ENCODE assay signal across 8 mouse cellular contexts in the genomic region with DNA sequence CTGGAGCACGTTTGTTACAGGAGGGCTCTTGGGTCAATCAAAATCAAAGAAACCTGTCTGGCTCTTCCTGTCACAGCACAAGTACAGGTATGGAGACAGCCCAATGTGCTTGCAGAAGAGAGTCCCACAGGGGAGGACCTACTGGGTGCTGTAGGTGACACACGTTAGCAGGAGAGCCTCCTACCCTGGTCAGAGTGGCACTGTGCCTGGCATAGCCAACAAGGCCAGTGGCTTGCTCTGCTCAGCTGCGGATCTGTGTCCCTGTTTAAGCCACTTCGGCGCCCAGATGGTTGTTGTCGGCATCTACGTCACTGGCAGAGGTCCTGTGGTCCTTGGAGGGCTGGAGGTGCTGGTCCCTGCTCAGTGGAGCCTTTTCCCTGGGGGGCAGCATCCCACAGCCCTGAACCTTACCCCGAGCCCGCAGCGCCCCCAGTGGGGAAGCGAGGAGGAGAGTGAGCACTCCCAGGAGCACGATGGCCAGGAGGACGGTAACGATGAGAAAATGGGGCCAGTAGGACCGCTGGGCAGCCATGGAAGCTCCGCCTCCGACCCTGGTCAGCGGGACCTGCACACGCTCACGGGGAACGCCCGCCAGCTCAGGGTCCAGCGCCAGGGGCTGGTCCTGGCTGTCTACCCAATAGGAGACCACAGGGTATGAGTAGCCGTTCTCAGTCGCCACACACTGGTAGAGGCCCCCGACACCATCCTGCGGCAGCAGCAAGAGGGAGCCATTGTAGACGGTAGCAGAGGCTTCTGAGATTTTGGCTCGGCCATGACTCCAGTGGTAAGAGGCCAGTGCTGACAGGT. TPM values are rescaled to one million over a fixed set of nuclear protein-coding genes. Genes with fewer than 3 reads are reported as not detected.
DNase-seq lines count a peak whose midpoint lies in the region; ATAC-seq and TF ChIP-seq lines count a peak whose summit lies in the region.

No protein-coding gene starts in this region.

- no peaks in the 10 kb centered on the region for H3K9me3 ChIP-seq in forebrain, embryonic 11.5 days (ENCODE audit: control insufficient read depth, low read length)
- no peaks in the 10 kb centered on the region for H3K9me3 ChIP-seq in stomach, postnatal 0 days (ENCODE audit: control insufficient read depth, low read length)

- no peak for TF ChIP-seq EP300 in stomach, postnatal 0 days (optimal IDR thresholded peaks at IDR 0.05)

- H3K27me3 ChIP-seq in kidney, adult 2 months (replicated peaks; ENCODE audit: control insufficient read depth, insufficient read depth, low read length), result no peaks in the 10 kb centered on the region
- no peaks in the 10 kb centered on the region for H3K27me3 ChIP-seq in forebrain, embryonic 11.5 days (ENCODE audit: control insufficient read depth, insufficient read depth, low read length)
- H3K27me3 ChIP-seq in stomach, postnatal 0 days (ENCODE audit: control insufficient read depth, insufficient read depth, low read length), result no peaks in the 10 kb centered on the region

- intact Hi-C loops in heart, postnatal 14 days (cut with DNase I), result no loop called here

- whole genome bisulfite sequencing in kidney, adult 2 months, result 20% methylated on average over 29 of the region's 29 CpGs
- WGBS in forebrain, embryonic 11.5 days, result 12% methylated on average over 29 of the region's 29 CpGs
- WGBS in stomach, postnatal 0 days, result 25% methylated on average over 29 of the region's 29 CpGs

- peaks cover 32% of the 10 kb centered on the region for H3K4me1 ChIP-seq in kidney, adult 2 months (ENCODE audit: control insufficient read depth, insufficient read depth, low read length)
- peaks cover 9% of the 10 kb centered on the region; the same call in 1 of the 2 replicates for H3K4me1 ChIP-seq in forebrain, embryonic 11.5 days (replicated peaks; ENCODE audit: control insufficient read depth, insufficient read depth, low read length)
- H3K4me1 ChIP-seq in stomach, postnatal 0 days (replicated peaks; ENCODE audit: control insufficient read depth, insufficient read depth), result peaks cover 4% of the 10 kb centered on the region; the same call in 1 of the 2 replicates

- H3K27ac ChIP-seq in kidney, adult 2 months (ENCODE audit: insufficient read depth, low read depth, low read length), result no peak overlapping the region; the same call in 1 of the 2 replicates
- H3K27ac ChIP-seq in forebrain, embryonic 11.5 days (ENCODE audit: low read depth, low read length), result no peak overlapping the region
- no peak overlapping the region for H3K27ac ChIP-seq in stomach, postnatal 0 days (replicated peaks)

- 0 out of 2 replicates have a peak overlapping the region, but pooled peaks have one; percentile 4 for H3K4me3 ChIP-seq in kidney, adult 2 months (ENCODE audit: insufficient read depth, low read depth, low read length)
- H3K4me3 ChIP-seq in forebrain, embryonic 11.5 days (ENCODE audit: low read depth, low read length), result peak overlapping the region; percentile 30
- peak overlapping the region; percentile 10 for H3K4me3 ChIP-seq in stomach, postnatal 0 days (ENCODE audit: low read depth, low read length)

- peak; percentile 38; the same call in 1 of the 2 replicates for TF ChIP-seq CTCF in kidney, adult 2 months (conservative IDR thresholded peaks at IDR 0.05; ENCODE audit: insufficient read depth, insufficient read length, low read depth, low read length)
- peak; percentile 62 for TF ChIP-seq CTCF in stomach, postnatal 0 days (IDR thresholded peaks at IDR 0.05; ENCODE audit: low read depth)

- TF ChIP-seq POLR2A in kidney, adult 2 months (IDR thresholded peaks at IDR 0.05; ENCODE audit: low read depth, low read length), result no peak

- peak overlapping the region; percentile 48 for H3K9ac ChIP-seq in forebrain, embryonic 11.5 days (ENCODE audit: low read length)
- H3K9ac ChIP-seq in stomach, postnatal 0 days (ENCODE audit: low read length), result peak overlapping the region; percentile 53

- H3K4me2 ChIP-seq in forebrain, embryonic 11.5 days (ENCODE audit: low read depth, low read length, severe bottlenecking), result peak overlapping the region; percentile 53
- H3K4me2 ChIP-seq in stomach, postnatal 0 days (replicated peaks; ENCODE audit: low read depth), result peak overlapping the region; percentile 51

- H3K36me3 ChIP-seq in kidney, adult 2 months (ENCODE audit: control insufficient read depth, insufficient read depth, low read length), result no peaks in the 10 kb centered on the region; the same call in 1 of the 2 replicates
- H3K36me3 ChIP-seq in forebrain, embryonic 11.5 days (ENCODE audit: control insufficient read depth, insufficient read depth, low read length), result no peaks in the 10 kb centered on the region
- H3K36me3 ChIP-seq in stomach, postnatal 0 days (ENCODE audit: control insufficient read depth, insufficient read depth, low read length), result peaks cover 3% of the 10 kb centered on the region; the same call in 1 of the 2 replicates

- peak; percentile 39 for DNase-seq in kidney, adult 2 months
- DNase-seq in kidney, adult 18-20 months, result no peak
- peak; percentile 85 for DNase-seq in cerebellum, adult 11-12 months
- DNase-seq in forebrain, embryonic 11.5 days (ENCODE audit: low spot score), result peak; percentile 86
- DNase-seq in heart, postnatal 14 days, result peak; percentile 49 to 63
- DNase-seq in layer of hippocampus, postnatal 36 days, result peak; percentile 51 to 54
- peak; percentile 54 for DNase-seq in stomach, postnatal 0 days (ENCODE audit: low spot score)

- ATAC-seq in forebrain, embryonic 11.5 days (replicated peaks; ENCODE audit: low FRiP score), result peak; percentile 88
- peak; percentile 80 for ATAC-seq in megakaryocyte progenitor cell, adult 5-6 weeks (replicated peaks; ENCODE audit: poor library complexity)
- ATAC-seq in stomach, postnatal 0 days (ENCODE audit: low FRiP score, low TSS enrichment), result peak; percentile 65

RNA-seq across cellular contexts. Expression of a gene that starts 11.7 kb away (rescaled TPM):
- 38.3 and 42.7 TPM in 2 replicates for polyA plus RNA-seq in kidney, adult 2 months (2012; rRNA removed)
- polyA plus RNA-seq in forebrain, embryonic 11.5 days (2014; fragmentation: Nextera tagmentation; extraction: Ambion mirVana), result 22.6 and 23.1 TPM in 2 replicates
- 10 to 100 TPM; 13.1 to 14.2 TPM for total RNA-seq in heart, postnatal 14 days (2021)
- 10 to 100 TPM; 68.6 to 69.1 TPM for total RNA-seq in layer of hippocampus, postnatal 36 days (2021)
- 10.3 and 11.1 TPM in 2 replicates for total RNA-seq in megakaryocyte progenitor cell, adult 5-6 weeks (2015)
- 16.2 and 17.9 TPM in 2 replicates for total RNA-seq in megakaryocyte progenitor cell, adult 5-6 weeks (2017)
- polyA plus RNA-seq in stomach, postnatal 0 days (2015; fragmentation: Nextera tagmentation; extraction: Ambion mirVana), result 9.7 and 9.8 TPM in 2 replicates

RNA-seq across cellular contexts. Expression of a gene that starts 24.4 kb away (rescaled TPM):
- polyA plus RNA-seq in kidney, adult 2 months (2012; rRNA removed), result 176 and 197 TPM in 2 replicates
- polyA plus RNA-seq in forebrain, embryonic 11.5 days (2014; fragmentation: Nextera tagmentation; extraction: Ambion mirVana), result 9.3 and 10.3 TPM in 2 replicates
- total RNA-seq in heart, postnatal 14 days (2021), result 1 to 10 TPM; 2.3 to 2.6 TPM
- 10 to 100 TPM; 34.1 to 36.8 TPM for total RNA-seq in layer of hippocampus, postnatal 36 days (2021)
- 32.7 and 43.1 TPM in 2 replicates for total RNA-seq in megakaryocyte progenitor cell, adult 5-6 weeks (2015)
- 25.9 and 39.4 TPM in 2 replicates for total RNA-seq in megakaryocyte progenitor cell, adult 5-6 weeks (2017)
- 27.9 and 32.7 TPM in 2 replicates for polyA plus RNA-seq in stomach, postnatal 0 days (2015; fragmentation: Nextera tagmentation; extraction: Ambion mirVana)

RNA-seq across cellular contexts. Expression of a gene that starts 26.5 kb away (rescaled TPM):
- 33.9 and 34.4 TPM in 2 replicates for polyA plus RNA-seq in kidney, adult 2 months (2012; rRNA removed)
- 141 and 158 TPM in 2 replicates for polyA plus RNA-seq in forebrain, embryonic 11.5 days (2014; fragmentation: Nextera tagmentation; extraction: Ambion mirVana)
- total RNA-seq in heart, postnatal 14 days (2021), result 10 to 100 TPM; 23.9 to 25.0 TPM
- 1 to 10 TPM; 5.3 to 6.3 TPM for total RNA-seq in layer of hippocampus, postnatal 36 days (2021)
- total RNA-seq in megakaryocyte progenitor cell, adult 5-6 weeks (2015), result 161 and 165 TPM in 2 replicates
- total RNA-seq in megakaryocyte progenitor cell, adult 5-6 weeks (2017), result 121 and 129 TPM in 2 replicates
- 55.6 and 58.1 TPM in 2 replicates for polyA plus RNA-seq in stomach, postnatal 0 days (2015; fragmentation: Nextera tagmentation; extraction: Ambion mirVana)

RNA-seq across cellular contexts. Expression of a gene that starts 52.3 kb away (rescaled TPM):
- polyA plus RNA-seq in kidney, adult 2 months (2012; rRNA removed), result 0.61 TPM in 1 of 2 replicates, not detected in the other
- polyA plus RNA-seq in forebrain, embryonic 11.5 days (2014; fragmentation: Nextera tagmentation; extraction: Ambion mirVana), result not detected in 2 replicates
- total RNA-seq in heart, postnatal 14 days (2021), result not detected
- not detected for total RNA-seq in layer of hippocampus, postnatal 36 days (2021)
- not detected in 2 replicates for total RNA-seq in megakaryocyte progenitor cell, adult 5-6 weeks (2015)
- not detected in 2 replicates for total RNA-seq in megakaryocyte progenitor cell, adult 5-6 weeks (2017)
- polyA plus RNA-seq in stomach, postnatal 0 days (2015; fragmentation: Nextera tagmentation; extraction: Ambion mirVana), result 0.64 TPM in 1 of 2 replicates, not detected in the other

RNA-seq across cellular contexts. Expression of a gene that starts 58.1 kb away (rescaled TPM):
- polyA plus RNA-seq in kidney, adult 2 months (2012; rRNA removed), result not detected in 2 replicates
- not detected in 2 replicates for polyA plus RNA-seq in forebrain, embryonic 11.5 days (2014; fragmentation: Nextera tagmentation; extraction: Ambion mirVana)
- total RNA-seq in heart, postnatal 14 days (2021), result not detected
- total RNA-seq in layer of hippocampus, postnatal 36 days (2021), result not detected
- total RNA-seq in megakaryocyte progenitor cell, adult 5-6 weeks (2015), result not detected in 2 replicates
- not detected in 2 replicates for total RNA-seq in megakaryocyte progenitor cell, adult 5-6 weeks (2017)
- polyA plus RNA-seq in stomach, postnatal 0 days (2015; fragmentation: Nextera tagmentation; extraction: Ambion mirVana), result 20.1 and 24.9 TPM in 2 replicates

Comparison
In these comparisons a context has a peak if more than half of its experiments do, and no peak if none do; other contexts are left out.
1. RNA of a gene that starts 24.4 kb away (total RNA-seq): 25.9 to 43.1 TPM in megakaryocyte progenitor cell, adult 5-6 weeks and 34.1 to 36.8 TPM in layer of hippocampus, postnatal 36 days; 2.3 to 2.6 TPM in heart, postnatal 14 days; every median in the first group is over 4 times any median in the second.
2. RNA of a gene that starts 26.5 kb away (total RNA-seq): 121 to 165 TPM in megakaryocyte progenitor cell, adult 5-6 weeks; 23.9 to 25.0 TPM in heart, postnatal 14 days and 5.3 to 6.3 TPM in layer of hippocampus, postnatal 36 days; every median in the first group is over 4 times any median in the second.
3. Peak in every context shown above with its lines, with median percentiles within 50 percentile points of each other: H3K4me3 ChIP-seq and ATAC-seq.